Mouse (Mus musculus) G1E (cell line): Measurements from ENCODE around the gene Ptprg.

Experiments
- CTCF ChIP-seq: IDR thresholded peaks from 2 replicates; pipeline ENCODE4 v1.5.1; 2012; ENCODE audit warnings: low read depth, low read length, inconsistent platforms, mixed read lengths
- POLR2AphosphoS5 ChIP-seq: IDR thresholded peaks from 2 replicates; pipeline ENCODE4 v1.6.1; 2012; ENCODE audit warnings: low read depth, low read length, inconsistent platforms; ENCODE audit not compliant: insufficient replicate concordance
- TAL1 ChIP-seq: conservative IDR thresholded peaks from 2 replicates; pipeline ENCODE4 v1.6.1; 2012; ENCODE audit warnings: low read depth, low read length, inconsistent platforms, mixed read lengths

- no peak for TF ChIP-seq CTCF
- no peak for TF ChIP-seq POLR2AphosphoS5
- no peak for TF ChIP-seq TAL1
Observed at GRCm38 (mm10) chr14:12084076-12084475, 530.7 kb downstream of the Ptprg start.
